Mouse (Mus musculus) forebrain, embryonic 13.5 days (tissue): ENCODE results near the gene Ndufa11. TPM values are rescaled to one million over a fixed set of nuclear protein-coding genes. Genes with fewer than 3 reads are reported as not detected.

ENCODE experiments used
- ATAC-seq: fragments of 200-750 bp; cut with Nextera tagmentation; 2 replicates; pipeline ENCODE4 v1.8.0; 2017
- H3K27ac ChIP-seq: fragments of 300-500 bp; sonication (generic); 2 replicates; pipeline ENCODE4 v1.5.1; 2015; ENCODE audit warnings: inconsistent platforms, mild to moderate bottlenecking, moderate library complexity
- H3K27me3 ChIP-seq: fragments of 300-500 bp; sonication (generic); 2 replicates; pipeline ENCODE4 v1.6.1; 2015; ENCODE audit warnings: mild to moderate bottlenecking, inconsistent platforms
- H3K36me3 ChIP-seq: fragments of 300-500 bp; sonication (generic); 2 replicates; pipeline ENCODE4 v1.6.1; 2015; ENCODE audit warnings: mild to moderate bottlenecking, inconsistent platforms; ENCODE audit not compliant: poor library complexity, severe bottlenecking
- H3K4me1 ChIP-seq: fragments of 300-500 bp; sonication (generic); 2 replicates; pipeline ENCODE4 v1.6.1; 2015; ENCODE audit warnings: inconsistent platforms
- H3K4me2 ChIP-seq: fragments of 300-500 bp; sonication (generic); 2 replicates; pipeline ENCODE4 v1.6.1; 2015; ENCODE audit warnings: inconsistent platforms, mild to moderate bottlenecking, moderate library complexity
- H3K4me3 ChIP-seq: fragments of 300-500 bp; sonication (generic); 2 replicates; pipeline ENCODE4 v1.5.1; 2015; ENCODE audit warnings: mild to moderate bottlenecking, inconsistent platforms
- H3K9ac ChIP-seq: fragments of 300-500 bp; sonication (generic); 2 replicates; pipeline ENCODE4 v1.6.1; 2015; ENCODE audit warnings: mild to moderate bottlenecking, inconsistent platforms
- H3K9me3 ChIP-seq: fragments of 300-500 bp; sonication (generic); replicated peaks from 2 replicates; pipeline ENCODE4 v1.6.1; 2016; ENCODE audit warnings: inconsistent platforms
- WGBS: fragments of 180-500 bp; shearing (Covaris S2); methylation state at CpG from one replicate; pipeline ENCODE4 v1.1.7; 2015; 5-methylcytosine and 5-hydroxymethylcytosine counted together
- polyA plus RNA-seq: library from polyadenylated mRNA; unstranded; fragments of >200 nt; fragmentation: Nextera tagmentation; extraction: Ambion mirVana; gene quantifications from 2 replicates; pipeline ENCODE4 v1.2.1, GENCODE M21; 2015

Ndufa11 gene
- polyA plus RNA-seq, 1 experiment from 2014 or later: 459 TPM

- H3K4me1 ChIP-seq: peaks cover 25% of the 10 kb centered on the region
- 0 out of 2 replicates have a peak, but pooled peaks cover 3% of the 10 kb centered on the region for H3K9me3 ChIP-seq
- no peak for ATAC-seq
- H3K9ac ChIP-seq: 0 out of 2 replicates have a peak overlapping the region, but pooled peaks have one; percentile 16
- no peak overlapping the region for H3K4me3 ChIP-seq
- H3K36me3 ChIP-seq: peaks cover 44% of the 10 kb centered on the region
- H3K27ac ChIP-seq: no peak overlapping the region
- no peaks in the 10 kb centered on the region for H3K27me3 ChIP-seq
- H3K4me2 ChIP-seq: no peak overlapping the region
- 85% methylated on average over 11 of the region's 11 CpGs for WGBS
Observed at GRCm38 (mm10) chr17:56723419-56724161, 6.0 kb downstream of the Ndufa11 start.

DNA sequence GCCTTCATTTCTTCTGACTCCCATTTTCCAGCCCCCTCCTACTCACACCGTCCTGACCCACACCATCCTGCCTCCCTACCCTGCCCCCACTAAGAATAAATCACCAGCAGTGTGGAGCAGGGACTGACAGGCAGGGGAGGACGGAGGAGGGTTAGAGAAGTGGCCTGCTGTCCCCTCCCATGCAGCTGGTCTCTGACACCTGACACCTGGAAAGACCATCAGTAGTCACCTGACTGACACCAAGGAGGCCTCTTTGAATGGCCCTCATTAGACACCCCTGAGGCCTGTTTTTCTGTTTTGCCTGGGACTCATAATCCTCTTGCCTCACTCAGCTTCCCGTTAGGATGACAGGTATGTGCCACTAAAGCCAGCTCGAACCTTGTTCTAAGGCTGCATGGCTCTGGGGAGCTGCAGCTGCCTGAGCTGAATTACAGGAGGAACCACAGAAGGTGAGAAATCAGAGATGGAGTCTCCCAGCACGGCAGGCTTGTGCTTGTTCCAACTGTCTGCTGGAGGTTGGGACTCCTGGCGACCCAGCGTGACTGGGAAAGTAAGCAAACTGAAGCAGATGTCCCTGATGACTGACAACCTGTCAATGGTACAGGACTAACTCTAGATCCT is 9.6 kb downstream of the Ndufa11 start:
- Histone ChIP-seq H3K4me3 (no peak overlapping the region), H3K27ac (no peak overlapping the region), H3K9me3 (0 out of 2 replicates have a peak, but pooled peaks cover 3% of the 10 kb centered on the region), H3K36me3 (peaks cover 29% of the 10 kb centered on the region), H3K9ac (no peak overlapping the region), H3K27me3 (no peaks in the 10 kb centered on the region), H3K4me2 (no peak overlapping the region), H3K4me1 (peaks cover 29% of the 10 kb centered on the region)
- 16% methylated on average over 7 of the region's 7 CpGs for WGBS
- ATAC-seq: no peak

GRCm38 (mm10) chr17:56727659-56728058 is 10.1 kb downstream of the Ndufa11 start:
- Histone ChIP-seq H3K9ac (no peak overlapping the region), H3K4me3 (no peak overlapping the region), H3K27ac (no peak overlapping the region), H3K4me2 (no peak overlapping the region), H3K9me3 (0 out of 2 replicates have a peak, but pooled peaks cover 3% of the 10 kb centered on the region), H3K27me3 (no peaks in the 10 kb centered on the region), H3K4me1 (peaks cover 29% of the 10 kb centered on the region), H3K36me3 (peaks cover 23% of the 10 kb centered on the region)
- WGBS: 12% methylated on average over 12 of the region's 12 CpGs
- no peak for ATAC-seq

GRCm38 (mm10) chr17:56728117-56728516 is 10.6 kb downstream of the Ndufa11 start:
- H3K36me3 ChIP-seq: peaks cover 19% of the 10 kb centered on the region
- ATAC-seq: no peak
- no peak overlapping the region; the same call in 1 of the 2 replicates for H3K9ac ChIP-seq
- H3K4me2 ChIP-seq: no peak overlapping the region
- H3K4me1 ChIP-seq: peaks cover 29% of the 10 kb centered on the region
- 43% methylated on average over 9 of the region's 12 CpGs for WGBS
- no peak overlapping the region for H3K4me3 ChIP-seq
- 0 out of 2 replicates have a peak, but pooled peaks cover 3% of the 10 kb centered on the region for H3K9me3 ChIP-seq
- no peaks in the 10 kb centered on the region for H3K27me3 ChIP-seq
- no peak overlapping the region for H3K27ac ChIP-seq

- Histone ChIP-seq H3K27me3 (no peaks in the 10 kb centered on the region), H3K9me3 (0 out of 2 replicates have a peak, but pooled peaks cover 3% of the 10 kb centered on the region), H3K4me2 (no peak overlapping the region), H3K36me3 (peaks cover 9% of the 10 kb centered on the region), H3K4me1 (peaks cover 29% of the 10 kb centered on the region), H3K27ac (no peak overlapping the region), H3K4me3 (no peak overlapping the region), H3K9ac (no peak overlapping the region)
- WGBS: 49% methylated on average over 6 of the region's 6 CpGs
- ATAC-seq: no peak
Observed at GRCm38 (mm10) chr17:56729151-56729550, 11.6 kb downstream of the Ndufa11 start.

GRCm38 (mm10) chr17:56729656-56730055 is 12.1 kb downstream of the Ndufa11 start:
- no peak for ATAC-seq
- Histone ChIP-seq H3K4me3 (no peak overlapping the region), H3K27me3 (no peaks in the 10 kb centered on the region), H3K27ac (no peak overlapping the region), H3K4me1 (peaks cover 29% of the 10 kb centered on the region), H3K9ac (no peak overlapping the region), H3K36me3 (peaks cover 7% of the 10 kb centered on the region; the same call in 1 of the 2 replicates), H3K9me3 (0 out of 2 replicates have a peak, but pooled peaks cover 3% of the 10 kb centered on the region), H3K4me2 (no peak overlapping the region)
- WGBS: 22% methylated on average over 2 of the region's 2 CpGs

DNA sequence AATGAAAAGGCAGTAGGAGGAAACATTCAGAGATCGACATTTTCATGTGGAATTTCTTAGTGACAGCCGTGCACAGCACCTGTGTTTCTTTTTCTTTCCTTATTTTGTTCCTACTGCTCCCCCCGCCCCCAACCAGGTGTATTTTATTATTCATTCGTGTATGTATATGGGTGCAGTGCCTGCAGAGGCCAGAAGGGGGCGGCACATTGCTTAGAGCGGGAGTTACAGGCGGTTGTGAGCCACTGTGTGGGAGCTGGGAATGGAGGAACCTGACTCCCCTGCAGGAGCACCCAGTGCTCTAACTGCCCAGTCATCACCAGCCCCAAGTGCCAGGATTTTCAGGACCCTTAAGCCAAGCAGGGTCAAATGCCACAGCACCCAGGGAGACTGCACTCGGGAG is 19.0 kb downstream of the Ndufa11 start:
- Histone ChIP-seq H3K4me2 (no peak overlapping the region), H3K4me1 (no peaks in the 10 kb centered on the region), H3K36me3 (no peaks in the 10 kb centered on the region), H3K9ac (no peak overlapping the region), H3K27me3 (0 out of 2 replicates have a peak, but pooled peaks cover 5% of the 10 kb centered on the region), H3K27ac (no peak overlapping the region), H3K4me3 (no peak overlapping the region), H3K9me3 (no peaks in the 10 kb centered on the region)
- ATAC-seq: no peak
- 43% methylated on average over 8 of the region's 8 CpGs for WGBS

GRCm38 (mm10) chr17:56738221-56738620 is 20.7 kb downstream of the Ndufa11 start:
- Histone ChIP-seq H3K27me3 (0 out of 2 replicates have a peak, but pooled peaks cover 5% of the 10 kb centered on the region), H3K4me3 (no peak overlapping the region), H3K9me3 (no peaks in the 10 kb centered on the region), H3K27ac (no peak overlapping the region), H3K9ac (no peak overlapping the region), H3K4me1 (no peaks in the 10 kb centered on the region), H3K36me3 (no peaks in the 10 kb centered on the region), H3K4me2 (no peak overlapping the region)
- 86% methylated on average over 10 of the region's 10 CpGs for WGBS
- ATAC-seq: no peak

DNA sequence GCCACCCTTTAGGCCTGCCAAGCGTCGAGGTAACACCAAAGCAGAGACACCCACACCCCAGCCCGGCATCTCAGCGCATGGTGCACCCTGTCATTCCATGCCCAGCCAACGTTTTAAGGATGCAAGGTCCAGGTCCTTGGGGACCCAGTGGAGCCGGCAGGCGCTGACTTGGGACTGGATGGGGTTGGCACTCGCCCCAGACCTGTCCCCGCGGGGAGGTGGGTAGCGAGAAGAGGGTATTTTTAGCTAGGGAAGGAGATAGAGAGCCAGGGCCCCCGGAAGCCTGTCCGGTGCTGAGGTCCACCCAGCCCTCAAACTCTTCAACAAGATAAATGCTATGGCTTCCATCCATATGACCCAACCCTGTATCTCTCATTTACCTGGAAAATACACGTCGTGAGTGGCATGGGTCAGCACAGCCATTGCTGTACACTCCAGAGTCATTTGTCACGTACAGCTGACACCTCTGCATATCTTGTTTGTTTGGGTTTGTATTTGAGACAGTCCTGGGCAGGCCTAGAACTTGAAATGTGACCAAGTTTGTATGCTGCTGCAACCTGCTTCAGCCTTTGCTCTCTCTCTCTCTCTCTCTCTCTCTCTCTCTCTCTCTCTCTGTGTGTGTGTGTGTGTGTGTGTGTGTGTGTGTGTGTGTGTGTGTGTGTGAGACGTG is 22.7 kb downstream of the Ndufa11 start:
- ATAC-seq: no peak
- no peak overlapping the region for H3K4me2 ChIP-seq
- whole genome bisulfite sequencing: 82% methylated on average over 17 of the region's 17 CpGs

GRCm38 (mm10) chr17:56740788-56741160 is 23.2 kb downstream of the Ndufa11 start:
- no peaks in the 10 kb centered on the region for H3K36me3 ChIP-seq
- no peak for ATAC-seq
- WGBS: 78% methylated on average over 17 of the region's 17 CpGs
- H3K4me3 ChIP-seq: no peak overlapping the region
- no peak overlapping the region for H3K4me2 ChIP-seq
- no peaks in the 10 kb centered on the region for H3K4me1 ChIP-seq
- 0 out of 2 replicates have a peak, but pooled peaks cover 5% of the 10 kb centered on the region for H3K27me3 ChIP-seq
- H3K9ac ChIP-seq: no peak overlapping the region
- H3K27ac ChIP-seq: no peak overlapping the region
- H3K9me3 ChIP-seq: no peaks in the 10 kb centered on the region

More for the DNA sequence above, 22.7 kb downstream of the Ndufa11 start:
- Histone ChIP-seq H3K36me3 (no peaks in the 10 kb centered on the region), H3K27me3 (0 out of 2 replicates have a peak, but pooled peaks cover 5% of the 10 kb centered on the region), H3K9me3 (no peaks in the 10 kb centered on the region), H3K4me3 (no peak overlapping the region), H3K27ac (no peak overlapping the region), H3K4me1 (no peaks in the 10 kb centered on the region), H3K9ac (no peak overlapping the region)

DNA sequence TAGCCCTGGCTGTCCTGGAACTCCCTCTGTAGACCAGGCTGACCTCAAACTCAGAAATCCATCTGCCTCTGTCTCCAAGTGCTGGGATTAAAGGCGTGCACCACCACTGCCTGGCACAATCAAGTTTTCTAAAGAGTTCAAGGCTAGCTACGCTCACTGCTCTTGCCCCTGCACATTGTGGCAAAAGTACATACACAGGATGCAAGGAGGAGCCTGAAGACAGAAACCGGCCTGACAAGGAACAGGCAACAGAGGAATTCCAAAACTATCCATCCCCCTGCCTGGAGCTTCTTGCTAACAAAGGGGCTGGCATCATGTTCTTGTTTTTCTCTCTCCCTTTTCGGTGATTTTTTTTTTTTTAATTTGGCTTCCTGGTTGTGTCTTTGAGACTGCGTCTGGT is 26.6 kb downstream of the Ndufa11 start:
- ATAC-seq: no peak
- Histone ChIP-seq H3K4me3 (no peak overlapping the region), H3K27me3 (peaks cover 6% of the 10 kb centered on the region; the same call in 1 of the 2 replicates), H3K4me2 (no peak overlapping the region), H3K9me3 (no peaks in the 10 kb centered on the region), H3K9ac (no peak overlapping the region), H3K27ac (no peak overlapping the region), H3K4me1 (no peaks in the 10 kb centered on the region), H3K36me3 (no peaks in the 10 kb centered on the region)
- WGBS: 60% methylated on average over 5 of the region's 5 CpGs
